Mouse (Mus musculus) erythroblast, embryonic 14.5 days (primary cell): ENCODE results near the gene Vps26c.
"Not testable (repeated sequence)": the region's sequence is repeated elsewhere in the genome, so short reads cannot be mapped to it uniquely, and the experiment has no call there.

Source experiments
- GATA1 ChIP-seq: IDR thresholded peaks from 2 replicates; pipeline ENCODE4 v1.6.1; 2012; ENCODE audit warnings: low read length, inconsistent platforms, mixed read lengths
- TAL1 ChIP-seq: IDR thresholded peaks from 3 replicates; pipeline ENCODE4 v1.6.1; 2012; ENCODE audit warnings: low read length, inconsistent platforms, mixed read lengths

DNA sequence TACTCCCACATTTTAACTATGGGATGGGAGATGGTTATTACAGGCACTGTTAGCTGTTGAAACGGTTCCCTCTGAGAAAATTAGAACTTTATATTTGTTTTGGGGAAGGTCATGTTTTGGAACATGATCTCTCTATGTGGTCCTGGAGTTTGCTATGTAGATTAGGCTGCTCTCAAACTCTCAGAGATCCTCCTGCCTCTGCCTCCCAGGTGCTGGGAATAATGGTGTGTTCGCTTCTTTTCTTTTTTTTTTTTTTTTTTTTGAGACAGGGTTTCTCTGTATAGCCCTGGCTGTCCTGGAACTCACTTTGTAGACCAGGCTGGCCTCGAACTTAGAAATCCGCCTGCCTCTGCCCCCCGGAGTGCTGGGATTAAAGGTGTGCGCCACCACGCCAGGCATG lies 60.3 kb downstream of the Vps26c start:
- TF ChIP-seq GATA1, TAL1: not testable (repeated sequence)
